ENCODE assay signal across 18 mouse cellular contexts in genomic region chr9:110718071-110718470, GRCm38 (mm10). TPM values are rescaled to one million over a fixed set of nuclear protein-coding genes. Genes with fewer than 3 reads are reported as not detected.
"Had no signal": no experiment of that assay in that cellular context is flagged by ENCODE, and none has a peak within 500 bp of the region (broad histone marks: within the 10 kb centered on the region; RNA-seq: fewer than 3 reads in every experiment).

No protein-coding gene starts in this region.

- H3K27me3 ChIP-seq: intestine, embryonic 15.5 days; liver, embryonic 13.5 days had no signal

- H3K9ac ChIP-seq: intestine, embryonic 15.5 days; liver, embryonic 13.5 days; lung, embryonic 14.5 days had no signal

- DNase-seq: kidney, adult 18-20 months; kidney, postnatal 14 days; layer of hippocampus, adult 9-11 months; liver; liver, embryonic 13.5 days; lung, embryonic 14.5 days; midbrain, embryonic 14.5 days; right cerebral cortex, adult 18-20 months; right cerebral cortex, postnatal 14 days; right cerebral cortex, postnatal 4 days; thymus, adult 2 months; thymus, postnatal 14 days had no signal

- ATAC-seq: intestine, embryonic 15.5 days; lung, postnatal 0 days had no signal

- H3K4me2 ChIP-seq: intestine, embryonic 15.5 days; liver, embryonic 13.5 days; lung, embryonic 14.5 days had no signal

- H3K9me3 ChIP-seq: intestine, embryonic 15.5 days; liver, embryonic 13.5 days had no signal

- H3K36me3 ChIP-seq: intestine, embryonic 15.5 days had no signal

- H3K27ac ChIP-seq: intestine, embryonic 15.5 days; layer of hippocampus, adult 2 months; liver, embryonic 13.5 days; macrophage; stomach, postnatal 0 days had no signal

- H3K4me3 ChIP-seq: intestine, embryonic 15.5 days; layer of hippocampus, adult 2 months; liver, embryonic 13.5 days had no signal

- H3K4me1 ChIP-seq: liver, embryonic 13.5 days had no signal

RNA-seq across cellular contexts. Expression of gene Myl3, which starts 23.6 kb away (rescaled TPM):
- polyA plus RNA-seq: macrophage; midbrain, postnatal 0 days had no signal
